Mouse (Mus musculus) forelimb bud, embryonic 11.5 days (tissue): ENCODE data around the gene Mtnr1a.

Experiments
- DNase-seq: peaks from one replicate; pipeline ENCODE4 v3.0.0-alpha.2; 2012; ENCODE audit warnings: low read depth, low spot score

The Mtnr1a gene

GRCm38 (mm10) chr8:45109371-45110063 lies 40.6 kb downstream of the Mtnr1a start:
- peak; percentile 20 for DNase-seq

GRCm38 (mm10) chr8:45110064-45110812 lies 41.3 kb downstream of the Mtnr1a start:
- DNase-seq: no peak

- DNase-seq: no peak
These were observed 41.8 kb downstream of the Mtnr1a start for GRCm38 (mm10) chr8:45110813-45111104.

- no peak for DNase-seq
These were observed 42.9 kb downstream of the Mtnr1a start for GRCm38 (mm10) chr8:45111820-45112219.

- DNase-seq: no peak
These were observed 48.7 kb downstream of the Mtnr1a start for GRCm38 (mm10) chr8:45117588-45117987.

- DNase-seq: no peak
These were observed 56.7 kb downstream of the Mtnr1a start for GRCm38 (mm10) chr8:45125680-45126079.
